Mouse (Mus musculus): ENCODE results near the gene Rbm6. TPM values are rescaled to one million over a fixed set of nuclear protein-coding genes. Genes with fewer than 3 reads are reported as not detected.
A peak's percentile ranks its signal among the peaks of the same experiment; 100 is the strongest.

Gene Rbm6
- total RNA-seq, 2 experiments from 2014 or later: 34.6 to 38.3 TPM

GRCm38 (mm10) chr9:107768851-107769250 lies 104.2 kb downstream of the Rbm6 start:
- intact Hi-C loops (cut with DNase I): no loop called here
- DNase-seq: peak; percentile 16 to 19

GRCm38 (mm10) chr9:107759593-107759992 lies 113.4 kb downstream of the Rbm6 start:
- DNase-seq: no peak
- intact Hi-C loops (cut with DNase I): no loop called here

- intact Hi-C loops (cut with DNase I): no loop called here
- DNase-seq: no peak
Observed at GRCm38 (mm10) chr9:107750378-107750777, 122.7 kb downstream of the Rbm6 start.

- intact Hi-C loops (cut with DNase I): no loop called here
- no peak for DNase-seq
Observed at GRCm38 (mm10) chr9:107748063-107748462, 125.0 kb downstream of the Rbm6 start.

GRCm38 (mm10) chr9:107747310-107747709 lies 125.7 kb downstream of the Rbm6 start:
- intact Hi-C loops (cut with DNase I): no loop called here
- no peak for DNase-seq

- intact Hi-C loops (cut with DNase I): no loop called here
- no peak for DNase-seq
Observed at GRCm38 (mm10) chr9:107746679-107747078, 126.4 kb downstream of the Rbm6 start.

- DNase-seq: no peak
Observed at GRCm38 (mm10) chr9:107744061-107744460, 129.0 kb downstream of the Rbm6 start.

GRCm38 (mm10) chr9:107738841-107739202 lies 134.2 kb downstream of the Rbm6 start:
- intact Hi-C loops (cut with DNase I): loop anchor here (1.0 to 5.0 kb wide), 3 partner anchors 30 to 137 kb away; no protein-coding TSS in a partner anchor
- peak; percentile 37 to 59 for DNase-seq

More at GRCm38 (mm10) chr9:107744061-107744460, 129.0 kb downstream of the Rbm6 start:
- intact Hi-C loops (cut with DNase I): no loop called here

- intact Hi-C loops (cut with DNase I): loop anchor here (1.0 to 5.0 kb wide), 3 partner anchors 29 to 136 kb away; no protein-coding TSS in a partner anchor
- peak; percentile 89 to 93 for DNase-seq
Observed at GRCm38 (mm10) chr9:107738020-107738840, 134.8 kb downstream of the Rbm6 start.

- intact Hi-C loops (cut with DNase I): loop anchor here (5.0 kb wide), 1 partner anchor 134 kb away; no protein-coding TSS in a partner anchor
- no peak for DNase-seq
Observed at GRCm38 (mm10) chr9:107736185-107736485, 136.9 kb downstream of the Rbm6 start.

GRCm38 (mm10) chr9:107735356-107736184 lies 137.5 kb downstream of the Rbm6 start:
- intact Hi-C loops (cut with DNase I): loop anchor here (5.0 kb wide), 1 partner anchor 133 kb away; no protein-coding TSS in a partner anchor
- no peak for DNase-seq

GRCm38 (mm10) chr9:107734567-107734971 lies 138.5 kb downstream of the Rbm6 start:
- no peak for DNase-seq
- intact Hi-C loops (cut with DNase I): no loop called here

- intact Hi-C loops (cut with DNase I): no loop called here
- DNase-seq: no peak
Observed at GRCm38 (mm10) chr9:107729709-107730108, 143.3 kb downstream of the Rbm6 start.

- intact Hi-C loops (cut with DNase I): no loop called here
- DNase-seq: no peak
Observed at GRCm38 (mm10) chr9:107728919-107729670, 143.9 kb downstream of the Rbm6 start.

- no peak for DNase-seq
- intact Hi-C loops (cut with DNase I): no loop called here
Observed at GRCm38 (mm10) chr9:107727041-107727440, 146.0 kb downstream of the Rbm6 start.

- intact Hi-C loops (cut with DNase I): no loop called here
- no peak for DNase-seq
Observed at GRCm38 (mm10) chr9:107724796-107725195, 148.2 kb downstream of the Rbm6 start.

GRCm38 (mm10) chr9:107723794-107724531 lies 149.1 kb downstream of the Rbm6 start:
- peak; percentile 66 to 75 for DNase-seq

More at GRCm38 (mm10) chr9:107723794-107724531, 149.1 kb downstream of the Rbm6 start:
- intact Hi-C loops (cut with DNase I): no loop called here
